Mouse (Mus musculus) bone marrow, adult 2 months (tissue): ENCODE data around the gene Rarres1.

Experiments used
- CTCF ChIP-seq: fragments of 200-500 bp; IDR thresholded peaks from 2 replicates; pipeline ENCODE4 v1.5.1; 2011; ENCODE audit warnings: low read length, control low read depth; ENCODE audit not compliant: control insufficient read depth, insufficient read depth
- POLR2A ChIP-seq: fragments of 200-500 bp; IDR thresholded peaks from 2 replicates; pipeline ENCODE4 v1.6.1; 2011; ENCODE audit warnings: low read depth, mild to moderate bottlenecking, control low read depth, low read length, borderline replicate concordance; ENCODE audit not compliant: control insufficient read depth

DNA sequence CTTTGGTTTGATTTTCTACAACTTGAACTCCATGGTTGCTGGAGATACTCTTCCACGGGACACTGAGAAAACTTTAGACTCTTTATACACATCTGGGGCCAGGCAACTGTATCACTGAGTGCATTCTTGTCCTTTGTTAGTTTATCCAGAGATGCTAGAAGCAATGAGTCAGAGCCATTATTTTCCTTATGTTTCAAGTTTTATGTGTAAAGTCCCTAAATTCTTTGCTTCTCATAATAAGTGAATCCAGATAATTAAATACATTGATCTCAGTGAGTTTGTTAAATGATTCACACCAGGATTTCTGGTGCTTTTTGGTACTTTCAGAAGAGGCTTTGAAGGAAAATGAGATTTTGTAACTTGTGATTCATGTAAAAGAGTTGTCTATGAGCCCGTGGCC, 10.0 kb downstream of the Rarres1 start:
- TF ChIP-seq CTCF (no peak), POLR2A (no peak)
